Mouse (Mus musculus) layer of hippocampus, adult 11-12 months (tissue): ENCODE data around the gene 1700067K01Rik.

Source experiments
- DNase-seq: peaks from one replicate; pipeline ENCODE4 v3.0.0; 2022; ENCODE audit warnings: low spot score

1700067K01Rik gene

DNA sequence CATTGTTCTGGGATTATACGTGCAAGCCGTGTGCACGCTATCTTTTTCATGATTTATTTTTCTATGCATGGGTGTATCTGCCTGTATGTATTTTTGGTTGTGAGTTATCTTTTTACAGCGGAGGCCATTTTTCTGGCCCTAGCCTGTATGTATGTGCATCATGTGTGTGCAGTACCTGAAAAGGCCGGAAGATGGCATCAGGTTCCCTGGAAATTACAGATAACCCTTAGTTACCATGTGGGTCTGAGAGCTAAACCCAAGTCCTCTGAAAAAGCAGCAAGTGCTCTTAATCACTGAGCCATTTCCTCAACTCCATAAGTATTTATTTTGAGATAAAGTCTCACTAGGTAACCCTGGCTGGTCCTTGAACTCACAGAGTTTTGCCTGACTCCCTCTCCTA is 51.9 kb downstream of the 1700067K01Rik start:
- DNase-seq = no peak
